Mouse (Mus musculus) hindbrain, embryonic 10.5 days (tissue): Measurements from ENCODE around the gene Mpp6. TPM values are rescaled to one million over a fixed set of nuclear protein-coding genes. Genes with fewer than 3 reads are reported as not detected.

Experiments used
- DNase-seq: peaks from one replicate; pipeline ENCODE4 v3.0.0-alpha.2; 2017; ENCODE audit warnings: low spot score
- H3K27ac ChIP-seq: fragments of 300-500 bp; sonication (generic); 2 replicates; pipeline ENCODE4 v1.5.1; 2016; ENCODE audit warnings: mild to moderate bottlenecking, moderate library complexity
- H3K27me3 ChIP-seq: fragments of 300-500 bp; sonication (generic); 2 replicates; pipeline ENCODE4 v1.6.1; 2016; ENCODE audit warnings: mild to moderate bottlenecking; ENCODE audit not compliant: poor library complexity, insufficient read depth, severe bottlenecking
- H3K36me3 ChIP-seq: fragments of 300-500 bp; sonication (generic); 2 replicates; pipeline ENCODE4 v1.6.1; 2016; ENCODE audit warnings: mild to moderate bottlenecking, moderate library complexity
- H3K4me1 ChIP-seq: fragments of 300-500 bp; sonication (generic); replicated peaks from 2 replicates; pipeline ENCODE4 v1.6.1; 2016; ENCODE audit warnings: mild to moderate bottlenecking
- H3K4me3 ChIP-seq: fragments of 300-500 bp; sonication (generic); 2 replicates; pipeline ENCODE4 v1.5.1; 2016; ENCODE audit warnings: mild to moderate bottlenecking, moderate library complexity
- H3K9me3 ChIP-seq: fragments of 300-500 bp; sonication (generic); 2 replicates; pipeline ENCODE4 v1.6.1; 2016; ENCODE audit warnings: mild to moderate bottlenecking, moderate library complexity
- WGBS: fragments of 180-500 bp; shearing (Covaris S2); methylation state at CpG from one replicate; pipeline ENCODE4 v1.1.7; 2016; 5-methylcytosine and 5-hydroxymethylcytosine counted together
- polyA plus RNA-seq: library from polyadenylated mRNA; unstranded; fragments of >200 nt; fragmentation: Nextera tagmentation; extraction: Ambion mirVana; gene quantifications from 2 replicates; pipeline ENCODE4 v1.2.1, GENCODE M21; 2016

Mpp6 gene
- polyA plus RNA-seq, 1 experiment from 2014 or later, result 51.3 TPM

DNA sequence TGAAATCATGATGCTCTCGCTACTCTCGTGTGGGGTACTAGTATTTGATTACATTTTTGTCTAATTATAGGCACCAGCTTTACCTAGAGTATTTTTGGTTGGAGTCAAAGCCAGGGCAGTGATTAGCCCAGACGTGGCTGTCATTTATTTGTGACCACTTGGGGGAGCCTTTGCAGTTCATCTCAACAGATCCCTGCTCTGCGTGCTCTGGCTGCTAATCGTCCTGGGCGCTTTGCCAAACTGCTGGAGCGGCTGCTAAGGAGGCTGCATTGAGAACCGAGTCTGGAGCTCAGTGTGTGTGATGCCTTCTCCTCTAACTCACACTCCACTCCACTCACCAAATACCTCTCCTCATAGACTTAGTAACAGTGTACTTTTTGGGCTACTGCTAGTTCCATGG lies 2.7 kb downstream of the Mpp6 start:
- Histone ChIP-seq H3K4me1 (peaks cover 32% of the 10 kb centered on the region), H3K36me3 (no peaks in the 10 kb centered on the region), H3K9me3 (no peaks in the 10 kb centered on the region), H3K4me3 (peak overlapping the region; percentile 35), H3K27me3 (peaks cover 14% of the 10 kb centered on the region), H3K27ac (peak overlapping the region; percentile 56; the same call in 1 of the 2 replicates)
- WGBS, result 2% methylated on average over 8 of the region's 8 CpGs
- peak; percentile 84 for DNase-seq

GRCm38 (mm10) chr6:50114280-50114679 lies 4.2 kb downstream of the Mpp6 start:
- Histone ChIP-seq H3K27ac (no peak overlapping the region), H3K4me1 (peaks cover 28% of the 10 kb centered on the region), H3K4me3 (no peak overlapping the region), H3K9me3 (no peaks in the 10 kb centered on the region), H3K27me3 (no peaks in the 10 kb centered on the region), H3K36me3 (no peaks in the 10 kb centered on the region)
- 80% methylated on average over 6 of the region's 6 CpGs for WGBS
- DNase-seq, result no peak

GRCm38 (mm10) chr6:50120931-50121330 lies 10.9 kb downstream of the Mpp6 start:
- no peaks in the 10 kb centered on the region for H3K27me3 ChIP-seq
- 91% methylated on average over 1 of the region's 1 CpGs for WGBS
- no peak for DNase-seq
- H3K4me3 ChIP-seq, result no peak overlapping the region
- peaks cover 23% of the 10 kb centered on the region for H3K36me3 ChIP-seq
- H3K27ac ChIP-seq, result no peak overlapping the region
- H3K4me1 ChIP-seq, result no peaks in the 10 kb centered on the region
- 0 out of 2 replicates have a peak, but pooled peaks cover 3% of the 10 kb centered on the region for H3K9me3 ChIP-seq

DNA sequence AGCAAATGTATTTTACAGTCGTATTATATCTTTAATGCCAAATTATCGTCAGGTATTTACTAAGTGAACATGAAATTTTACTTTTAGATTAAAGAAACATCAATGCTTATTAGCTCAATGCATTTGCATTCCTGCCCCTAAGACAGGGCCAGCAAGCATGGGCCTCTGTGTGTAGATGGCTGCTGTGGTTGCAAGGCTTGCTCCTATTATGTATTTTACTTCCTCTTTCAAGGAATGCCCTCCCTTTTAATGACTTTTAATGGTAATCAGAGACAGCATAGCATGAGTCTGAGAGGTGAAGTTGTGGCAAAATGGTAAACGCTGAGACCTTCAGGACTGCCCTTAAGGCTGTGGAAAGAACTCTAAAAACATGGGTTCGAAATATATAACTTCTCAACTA lies 12.8 kb downstream of the Mpp6 start:
- H3K4me1 ChIP-seq, result no peaks in the 10 kb centered on the region
- H3K27ac ChIP-seq, result no peak overlapping the region
- H3K27me3 ChIP-seq, result no peaks in the 10 kb centered on the region
- H3K4me3 ChIP-seq, result no peak overlapping the region
- H3K36me3 ChIP-seq, result peaks cover 42% of the 10 kb centered on the region
- WGBS, result 96% methylated on average over 4 of the region's 4 CpGs
- peaks cover 10% of the 10 kb centered on the region for H3K9me3 ChIP-seq
- no peak for DNase-seq

- Histone ChIP-seq H3K9me3 (peaks cover 10% of the 10 kb centered on the region), H3K27ac (no peak overlapping the region), H3K4me3 (no peak overlapping the region), H3K36me3 (peaks cover 51% of the 10 kb centered on the region), H3K27me3 (no peaks in the 10 kb centered on the region), H3K4me1 (no peaks in the 10 kb centered on the region)
- WGBS, result 90% methylated on average over 2 of the region's 2 CpGs
- no peak for DNase-seq
Observed at GRCm38 (mm10) chr6:50124197-50124596, 14.2 kb downstream of the Mpp6 start.

DNA sequence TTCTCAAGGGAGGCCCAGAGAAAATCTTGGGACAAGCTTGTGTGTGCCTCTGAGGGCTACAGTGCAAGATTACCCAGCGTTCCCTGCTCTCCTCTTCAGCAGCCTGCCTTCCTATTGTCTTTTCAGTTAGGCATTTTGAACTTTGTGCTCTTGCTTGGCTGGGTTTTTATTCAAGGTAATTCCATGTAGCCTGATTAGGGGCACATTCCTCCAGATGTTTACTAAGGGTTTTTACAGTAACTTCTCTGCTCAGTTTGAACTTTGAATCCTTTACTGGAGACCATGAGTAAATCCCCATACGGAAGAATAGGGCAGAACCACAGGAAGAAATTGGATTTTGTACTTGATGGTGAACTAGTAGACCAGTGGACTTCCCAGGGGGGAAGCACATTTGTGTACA lies 16.3 kb downstream of the Mpp6 start:
- H3K4me1 ChIP-seq, result no peaks in the 10 kb centered on the region
- no peak overlapping the region for H3K4me3 ChIP-seq
- H3K9me3 ChIP-seq, result peaks cover 10% of the 10 kb centered on the region
- H3K27me3 ChIP-seq, result no peaks in the 10 kb centered on the region
- peaks cover 61% of the 10 kb centered on the region for H3K36me3 ChIP-seq
- 92% methylated on average over 2 of the region's 2 CpGs for WGBS
- DNase-seq, result no peak
- no peak overlapping the region for H3K27ac ChIP-seq

- H3K27ac ChIP-seq, result no peak overlapping the region
- 96% methylated on average over 6 of the region's 6 CpGs for WGBS
- H3K4me1 ChIP-seq, result no peaks in the 10 kb centered on the region
- H3K36me3 ChIP-seq, result peaks cover 52% of the 10 kb centered on the region
- H3K27me3 ChIP-seq, result no peaks in the 10 kb centered on the region
- H3K9me3 ChIP-seq, result peaks cover 7% of the 10 kb centered on the region
- no peak for DNase-seq
- no peak overlapping the region for H3K4me3 ChIP-seq
Observed at GRCm38 (mm10) chr6:50127536-50127935, 17.5 kb downstream of the Mpp6 start.

DNA sequence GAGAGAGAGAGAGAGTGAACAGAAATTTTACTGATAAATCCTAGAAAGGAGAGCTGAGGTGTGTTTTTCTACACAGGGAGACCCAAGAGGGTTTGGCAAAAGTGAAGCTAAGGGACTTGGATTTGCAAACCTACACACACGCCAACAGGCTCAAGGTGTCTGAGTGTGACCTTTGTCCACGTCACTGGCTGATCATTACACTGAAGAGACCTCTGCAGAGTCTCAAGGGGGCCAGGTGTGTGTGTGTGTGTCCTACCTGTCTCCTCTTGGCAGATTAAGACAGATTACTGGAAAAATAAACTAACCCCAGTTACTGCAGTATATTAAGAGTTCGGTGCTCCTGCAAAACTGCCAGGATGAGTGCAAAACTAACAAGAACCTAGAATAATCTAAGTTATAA lies 27.6 kb downstream of the Mpp6 start:
- no peaks in the 10 kb centered on the region for H3K4me1 ChIP-seq
- no peaks in the 10 kb centered on the region for H3K9me3 ChIP-seq
- DNase-seq, result no peak
- H3K4me3 ChIP-seq, result no peak overlapping the region
- no peaks in the 10 kb centered on the region for H3K36me3 ChIP-seq
- 87% methylated on average over 3 of the region's 3 CpGs for WGBS
- no peak overlapping the region for H3K27ac ChIP-seq
- no peaks in the 10 kb centered on the region for H3K27me3 ChIP-seq

- H3K9me3 ChIP-seq, result no peaks in the 10 kb centered on the region
- DNase-seq, result no peak
- H3K27me3 ChIP-seq, result no peaks in the 10 kb centered on the region
- no peak overlapping the region for H3K27ac ChIP-seq
- H3K4me3 ChIP-seq, result no peak overlapping the region
- no peaks in the 10 kb centered on the region for H3K36me3 ChIP-seq
- 87% methylated on average over 3 of the region's 3 CpGs for WGBS
- H3K4me1 ChIP-seq, result no peaks in the 10 kb centered on the region
Observed at GRCm38 (mm10) chr6:50139526-50139925, 29.5 kb downstream of the Mpp6 start.

DNA sequence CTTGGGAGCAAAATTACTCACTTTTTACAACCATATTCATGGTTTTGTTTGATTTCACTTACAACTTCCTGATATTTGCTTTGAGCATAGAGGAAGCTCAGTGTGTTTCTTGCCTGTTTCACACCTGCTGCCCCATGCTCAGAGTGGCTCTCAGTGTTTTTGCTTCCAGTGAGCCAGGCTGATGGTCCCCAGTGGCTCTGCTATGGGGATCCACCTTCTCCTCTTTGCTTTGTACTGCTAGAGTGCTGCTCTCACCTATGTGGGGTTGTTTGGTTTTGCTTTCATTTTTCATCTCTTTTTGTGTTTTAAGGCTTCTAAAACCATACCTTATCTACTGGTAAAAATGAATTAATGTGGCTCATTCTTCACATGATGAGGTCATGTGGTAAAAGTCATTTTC lies 36.1 kb downstream of the Mpp6 start:
- no peak for DNase-seq
- H3K27ac ChIP-seq, result no peak overlapping the region

DNA sequence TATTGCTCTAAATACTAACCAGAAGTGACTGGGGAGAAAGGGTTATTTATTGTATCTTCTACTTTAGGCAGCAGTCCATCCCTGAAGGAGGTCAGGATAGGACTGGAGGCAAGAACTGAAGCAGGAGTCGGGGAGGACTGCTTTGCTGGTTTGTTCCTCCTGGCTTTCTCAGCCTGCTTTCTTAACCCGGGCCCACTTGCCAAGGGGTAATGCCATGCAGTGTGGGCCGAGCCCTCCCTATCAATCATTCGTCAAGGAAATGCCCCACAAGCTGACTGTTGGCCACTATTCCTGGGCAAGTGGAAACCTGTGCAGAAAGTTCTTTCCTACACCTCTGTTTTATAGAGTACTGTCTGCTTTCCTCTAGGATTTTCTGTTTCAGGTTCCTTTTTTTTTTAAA lies 39.3 kb downstream of the Mpp6 start:
- Histone ChIP-seq H3K9me3 (no peaks in the 10 kb centered on the region), H3K4me3 (no peak overlapping the region), H3K4me1 (no peaks in the 10 kb centered on the region), H3K36me3 (peaks cover 12% of the 10 kb centered on the region; the same call in 1 of the 2 replicates), H3K27me3 (no peaks in the 10 kb centered on the region), H3K27ac (no peak overlapping the region)
- 90% methylated on average over 4 of the region's 4 CpGs for WGBS
- DNase-seq, result no peak

More for the DNA sequence above, 36.1 kb downstream of the Mpp6 start:
- H3K27me3 ChIP-seq, result no peaks in the 10 kb centered on the region
- no peaks in the 10 kb centered on the region for H3K9me3 ChIP-seq
- no peak overlapping the region for H3K4me3 ChIP-seq
- H3K4me1 ChIP-seq, result no peaks in the 10 kb centered on the region
- H3K36me3 ChIP-seq, result peaks cover 12% of the 10 kb centered on the region; the same call in 1 of the 2 replicates

- H3K27ac ChIP-seq, result no peak overlapping the region
- DNase-seq, result no peak
- H3K36me3 ChIP-seq, result peaks cover 15% of the 10 kb centered on the region; the same call in 1 of the 2 replicates
- H3K9me3 ChIP-seq, result no peaks in the 10 kb centered on the region
- WGBS, result 86% methylated on average over 6 of the region's 6 CpGs
- H3K4me3 ChIP-seq, result no peak overlapping the region
- H3K4me1 ChIP-seq, result no peaks in the 10 kb centered on the region
- H3K27me3 ChIP-seq, result no peaks in the 10 kb centered on the region
Observed at GRCm38 (mm10) chr6:50159842-50160241, 49.8 kb downstream of the Mpp6 start.

DNA sequence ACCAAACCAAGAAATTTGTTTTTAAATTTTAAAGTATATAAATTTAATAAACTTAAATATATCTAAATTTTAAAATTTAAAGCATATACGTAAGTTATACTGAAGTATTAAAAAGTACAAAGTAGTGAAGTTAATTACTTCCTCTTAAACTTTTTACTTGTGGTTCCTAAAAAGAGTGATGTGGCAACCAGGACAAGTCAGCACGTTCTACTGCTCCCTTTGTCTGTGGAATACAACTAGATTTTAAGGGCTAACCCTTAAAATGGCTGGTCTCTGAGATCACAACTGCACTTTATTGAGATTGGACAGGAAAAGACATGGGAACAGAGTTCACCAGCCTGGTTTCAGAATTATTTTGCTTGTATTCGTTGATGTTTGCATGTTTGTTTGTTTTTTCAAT lies 53.0 kb downstream of the Mpp6 start:
- Histone ChIP-seq H3K27ac (no peak overlapping the region), H3K4me1 (no peaks in the 10 kb centered on the region), H3K36me3 (peaks cover 22% of the 10 kb centered on the region), H3K9me3 (no peaks in the 10 kb centered on the region), H3K4me3 (no peak overlapping the region), H3K27me3 (no peaks in the 10 kb centered on the region)
- DNase-seq, result no peak
- 92% methylated on average over 3 of the region's 3 CpGs for WGBS

DNA sequence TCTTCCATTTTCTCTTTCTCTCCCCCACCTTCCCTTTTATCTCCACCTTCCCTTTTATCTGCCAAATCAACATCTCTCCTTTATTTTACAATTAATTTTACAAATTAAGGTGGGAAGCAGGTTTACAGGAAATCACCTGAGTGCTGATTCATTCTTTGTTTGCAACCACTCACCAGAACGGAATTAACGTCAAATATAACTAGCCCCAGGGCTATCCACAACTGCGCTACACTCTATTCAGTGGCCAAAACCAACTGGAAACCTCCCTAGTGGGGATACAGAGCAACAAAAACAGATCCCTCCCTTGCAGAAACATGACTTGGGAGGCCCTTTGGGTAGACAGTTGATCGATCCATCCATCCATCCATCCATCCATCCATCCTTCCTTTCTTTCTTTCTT lies 58.8 kb downstream of the Mpp6 start:
- 93% methylated on average over 4 of the region's 4 CpGs for WGBS
- Histone ChIP-seq H3K36me3 (peaks cover 30% of the 10 kb centered on the region), H3K4me1 (no peaks in the 10 kb centered on the region), H3K27me3 (no peaks in the 10 kb centered on the region), H3K4me3 (no peak overlapping the region), H3K9me3 (0 out of 2 replicates have a peak, but pooled peaks cover 5% of the 10 kb centered on the region), H3K27ac (no peak overlapping the region)
- no peak for DNase-seq
